Mouse (Mus musculus) bone marrow, adult 2 months (tissue): ENCODE results near the gene Akr1a1. TPM values are rescaled to one million over a fixed set of nuclear protein-coding genes. Genes with fewer than 3 reads are reported as not detected.

ENCODE experiments used
- H3K27ac ChIP-seq: fragments of 200-500 bp; 2 replicates; pipeline ENCODE4 v1.5.1; 2012; ENCODE audit warnings: low read depth, mild to moderate bottlenecking, control low read depth, inconsistent platforms, low read length; ENCODE audit not compliant: control insufficient read depth, poor library complexity, insufficient read depth
- H3K4me1 ChIP-seq: fragments of 200-500 bp; 2 replicates; pipeline ENCODE4 v1.6.1; 2011; ENCODE audit warnings: low read length; ENCODE audit not compliant: control insufficient read depth, insufficient read depth
- H3K4me3 ChIP-seq: fragments of 200-500 bp; replicated peaks from 2 replicates; pipeline ENCODE3; 2011; ENCODE audit warnings: mild to moderate bottlenecking, low read depth, low read length, control low read depth; ENCODE audit not compliant: control insufficient read depth
- CTCF ChIP-seq: fragments of 200-500 bp; IDR thresholded peaks from 2 replicates; pipeline ENCODE4 v1.5.1; 2011; ENCODE audit warnings: low read length, control low read depth; ENCODE audit not compliant: control insufficient read depth, insufficient read depth
- POLR2A ChIP-seq: fragments of 200-500 bp; IDR thresholded peaks from 2 replicates; pipeline ENCODE4 v1.6.1; 2011; ENCODE audit warnings: low read depth, mild to moderate bottlenecking, control low read depth, low read length, borderline replicate concordance; ENCODE audit not compliant: control insufficient read depth
- WGBS: fragments of 180-500 bp; shearing (Covaris S2); methylation state at CpG from one replicate; pipeline ENCODE4 v1.1.7; 2018; 5-methylcytosine and 5-hydroxymethylcytosine counted together
- polyA plus RNA-seq: library from polyadenylated mRNA; stranded (reverse); fragments of >200 nt; gene quantifications from 2 replicates; pipeline ENCODE4 v1.2.4, GENCODE M21; 2011; ENCODE audit warnings: low replicate concordance; ENCODE audit not compliant: missing spikeins, insufficient read depth, insufficient read length

Akr1a1 gene
- polyA plus RNA-seq: 239 and 421 TPM in 2 replicates

- Histone ChIP-seq H3K4me3 (peak within 1 kb of the TSS; percentile 85), H3K4me1 (no peaks in the 10 kb centered on the region; the same call in 1 of the 2 replicates), H3K27ac (peak within 1 kb of the TSS; percentile 17)
- under 1% methylated on average over 39 of the region's 39 CpGs for WGBS
- peak; percentile 64 for TF ChIP-seq POLR2A
- no peak for TF ChIP-seq CTCF
These were observed at the start of gene Akr1a1 for GRCm38 (mm10) chr4:116650924-116651796. Gene Akr1a1 (minus strand): TSS chr4:116651680.

- Histone ChIP-seq H3K4me3 (no peak overlapping the region), H3K27ac (no peak overlapping the region), H3K4me1 (no peaks in the 10 kb centered on the region; the same call in 1 of the 2 replicates)
- WGBS: 87% methylated on average over 1 of the region's 1 CpGs
- no peak for TF ChIP-seq POLR2A
- TF ChIP-seq CTCF: no peak
These were observed 49.5 kb upstream of the Akr1a1 start for GRCm38 (mm10) chr4:116700964-116701363.

GRCm38 (mm10) chr4:116698693-116699342, 47.3 kb upstream of the Akr1a1 start:
- Histone ChIP-seq H3K4me3 (no peak overlapping the region), H3K27ac (no peak overlapping the region), H3K4me1 (no peaks in the 10 kb centered on the region)
- TF ChIP-seq CTCF (no peak), POLR2A (no peak)
- 59% methylated on average over 2 of the region's 2 CpGs for WGBS

GRCm38 (mm10) chr4:116693785-116694184, 42.3 kb upstream of the Akr1a1 start:
- TF ChIP-seq CTCF (no peak), POLR2A (no peak)
- no peak overlapping the region for H3K27ac ChIP-seq
- H3K4me1 ChIP-seq: no peaks in the 10 kb centered on the region
- 83% methylated on average over 2 of the region's 2 CpGs for WGBS
- H3K4me3 ChIP-seq: no peak overlapping the region

GRCm38 (mm10) chr4:116692146-116692545, 40.7 kb upstream of the Akr1a1 start:
- H3K4me1 ChIP-seq: no peaks in the 10 kb centered on the region
- H3K4me3 ChIP-seq: no peak overlapping the region
- WGBS: 78% methylated on average over 2 of the region's 2 CpGs
- TF ChIP-seq CTCF: no peak
- TF ChIP-seq POLR2A: no peak
- H3K27ac ChIP-seq: no peak overlapping the region

GRCm38 (mm10) chr4:116689309-116689876, 37.9 kb upstream of the Akr1a1 start:
- TF ChIP-seq CTCF (no peak), POLR2A (no peak)
- Histone ChIP-seq H3K27ac (no peak overlapping the region), H3K4me3 (no peak overlapping the region), H3K4me1 (no peaks in the 10 kb centered on the region; the same call in 1 of the 2 replicates)
- 83% methylated on average over 4 of the region's 4 CpGs for WGBS

GRCm38 (mm10) chr4:116687041-116687440, 35.6 kb upstream of the Akr1a1 start:
- 26% methylated on average over 1 of the region's 1 CpGs for WGBS
- Histone ChIP-seq H3K4me1 (no peaks in the 10 kb centered on the region; the same call in 1 of the 2 replicates), H3K27ac (no peak overlapping the region)

More at GRCm38 (mm10) chr4:116687041-116687440, 35.6 kb upstream of the Akr1a1 start:
- no peak overlapping the region for H3K4me3 ChIP-seq
- no peak for TF ChIP-seq CTCF
- no peak for TF ChIP-seq POLR2A
